In genomic region chr2:148455341-148455740, GRCm38 (mm10) we compare ENCODE assay signal across 13 mouse cellular contexts.
"Had no signal": no experiment of that assay in that cellular context is flagged by ENCODE, and none has a peak within 500 bp of the region (broad histone marks: within the 10 kb centered on the region; RNA-seq: fewer than 3 reads in every experiment).

No protein-coding gene starts in this region.

- DNase-seq: kidney, adult 11 months; kidney, adult 8-10 months; kidney, postnatal 10 days; kidney, postnatal 36 days; layer of hippocampus, postnatal 36 days; left cerebral cortex, postnatal 4 days; liver, postnatal 0 days; lung, embryonic 14.5 days; right cerebral cortex, adult 18-20 months; right cerebral cortex, postnatal 14 days; right cerebral cortex, postnatal 4 days; thymus, postnatal 25 days had no signal

- ATAC-seq: liver, postnatal 0 days; midbrain, embryonic 15.5 days had no signal
